Mouse (Mus musculus) ovary, postnatal 36 days (tissue): ENCODE measurements around the gene Tmem189.

Experiments used
- DNase-seq: peaks from one replicate; pipeline ENCODE4 v3.0.0; 2022; ENCODE audit warnings: low spot score, mixed read lengths

Gene Tmem189

DNA sequence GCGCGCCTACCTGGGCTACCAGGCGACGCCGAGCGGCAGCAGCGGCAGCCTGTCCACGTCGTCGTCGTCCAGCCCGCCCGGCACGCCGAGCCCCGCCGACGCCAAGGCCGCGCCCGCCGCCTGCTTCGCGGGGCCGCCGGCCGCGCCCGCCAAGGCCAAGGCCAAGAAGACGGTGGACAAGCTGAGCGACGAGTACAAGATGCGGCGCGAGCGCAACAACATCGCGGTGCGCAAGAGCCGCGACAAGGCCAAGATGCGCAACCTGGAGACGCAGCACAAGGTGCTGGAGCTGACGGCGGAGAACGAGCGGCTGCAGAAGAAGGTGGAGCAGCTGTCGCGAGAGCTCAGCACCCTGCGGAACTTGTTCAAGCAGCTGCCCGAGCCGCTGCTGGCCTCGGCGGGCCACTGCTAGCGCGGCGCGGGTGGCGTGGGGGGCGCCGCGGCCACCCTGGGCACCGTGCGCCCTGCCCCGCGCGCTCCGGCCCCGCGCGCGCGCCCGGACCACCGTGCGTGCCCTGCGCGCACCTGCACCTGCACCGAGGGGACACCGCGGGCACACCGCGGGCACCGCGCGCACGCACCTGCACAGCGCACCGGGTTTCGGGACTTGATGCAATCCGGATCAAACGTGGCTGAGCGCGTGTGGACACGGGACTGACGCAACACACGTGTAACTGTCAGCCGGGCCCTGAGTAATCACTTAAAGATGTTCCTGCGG is at the start of gene Tmem189:
Gene Tmem189, minus strand, starts transcription at position 322 of the 718 bp plus-strand sequence.
- DNase-seq, result peak; percentile 75

- no peak for DNase-seq
Measured at GRCm38 (mm10) chr2:167739030-167739429, 49.4 kb upstream of the Tmem189 start.

- DNase-seq, result no peak
Measured at GRCm38 (mm10) chr2:167734861-167735260, 45.2 kb upstream of the Tmem189 start.

DNA sequence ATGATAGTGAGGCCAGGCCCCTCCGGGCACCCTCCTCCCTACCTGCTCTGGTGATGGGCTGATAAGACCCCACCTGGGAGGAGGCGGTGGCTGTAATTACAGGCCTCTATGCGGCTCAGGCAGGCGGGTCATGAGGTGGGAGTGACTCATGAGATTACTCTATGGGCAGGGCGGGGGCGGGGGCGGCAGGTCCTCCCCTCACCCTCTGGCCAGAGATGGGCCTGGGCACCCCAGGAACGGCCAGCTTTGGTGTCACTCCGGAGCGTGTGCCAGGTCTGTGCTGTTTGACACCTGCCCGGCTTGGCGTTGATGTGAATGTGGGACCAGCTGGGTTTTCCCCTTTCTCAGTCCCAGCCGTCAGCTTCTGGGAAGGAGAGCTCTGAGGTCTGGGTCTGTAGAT is 41.5 kb upstream of the Tmem189 start:
- DNase-seq, result no peak

DNA sequence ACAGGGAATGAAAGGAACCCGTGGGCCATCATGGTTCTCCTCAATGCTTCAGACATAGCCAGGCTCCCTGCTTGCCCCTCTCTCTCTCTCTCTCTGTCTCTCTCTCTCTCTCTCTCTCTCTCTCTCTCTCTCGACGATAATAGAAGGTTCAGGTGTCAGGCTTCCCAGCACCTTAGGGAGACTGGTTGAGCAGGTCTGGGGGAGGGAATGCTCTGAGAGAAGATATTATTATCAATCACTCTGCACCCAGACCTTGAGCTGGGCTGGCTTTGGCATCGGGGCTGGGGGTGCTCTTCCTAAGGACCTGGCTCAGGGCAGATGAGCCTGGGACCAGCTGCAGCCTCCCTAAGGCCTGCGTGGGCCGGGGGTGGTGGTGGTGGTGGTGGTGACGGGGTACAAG is 40.4 kb upstream of the Tmem189 start:
- DNase-seq, result no peak

DNA sequence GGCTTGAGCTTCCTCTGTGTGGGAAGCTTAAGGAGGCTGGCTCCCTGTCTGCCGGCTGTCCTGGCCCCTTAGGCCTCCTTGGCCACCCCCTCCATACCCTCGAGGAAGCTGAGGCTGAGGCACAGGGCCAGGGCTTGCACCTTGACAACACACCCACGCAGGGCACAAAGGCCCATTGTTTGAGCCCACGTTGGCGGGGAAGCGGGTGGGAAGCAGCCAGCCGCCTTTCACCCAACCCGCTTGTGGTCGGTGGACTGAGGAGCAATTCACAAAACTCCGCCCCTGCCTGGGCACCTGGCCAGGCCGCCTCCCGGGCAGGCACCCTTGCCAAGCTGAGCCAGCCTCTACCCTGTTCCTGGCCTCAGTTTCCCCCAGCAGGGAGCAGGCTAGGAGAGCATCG is 37.5 kb upstream of the Tmem189 start:
- DNase-seq, result peak; percentile 74

DNA sequence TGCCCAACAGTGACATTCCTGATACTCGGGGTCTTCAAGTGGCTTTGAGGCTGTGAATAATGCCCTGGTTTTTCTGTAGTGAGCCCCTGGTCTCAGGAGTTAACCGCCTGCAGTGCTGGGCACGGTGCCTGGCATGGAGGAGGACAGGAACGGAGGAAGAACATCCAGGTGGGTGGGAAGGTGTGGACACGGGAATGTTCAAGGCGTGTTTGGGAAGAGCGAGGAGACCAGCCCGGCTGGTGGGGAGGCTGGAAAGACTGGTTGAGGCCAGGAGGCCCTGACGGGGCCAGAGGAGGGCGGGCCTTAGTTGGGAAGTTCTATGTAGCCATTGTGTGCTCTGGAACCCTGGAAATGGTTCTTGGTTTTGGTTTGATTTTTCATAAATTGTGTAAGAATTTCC is 36.3 kb upstream of the Tmem189 start:
- DNase-seq, result no peak

GRCm38 (mm10) chr2:167723589-167724206 is 34.1 kb upstream of the Tmem189 start:
- DNase-seq, result no peak

GRCm38 (mm10) chr2:167722538-167722937 is 32.9 kb upstream of the Tmem189 start:
- no peak for DNase-seq

DNA sequence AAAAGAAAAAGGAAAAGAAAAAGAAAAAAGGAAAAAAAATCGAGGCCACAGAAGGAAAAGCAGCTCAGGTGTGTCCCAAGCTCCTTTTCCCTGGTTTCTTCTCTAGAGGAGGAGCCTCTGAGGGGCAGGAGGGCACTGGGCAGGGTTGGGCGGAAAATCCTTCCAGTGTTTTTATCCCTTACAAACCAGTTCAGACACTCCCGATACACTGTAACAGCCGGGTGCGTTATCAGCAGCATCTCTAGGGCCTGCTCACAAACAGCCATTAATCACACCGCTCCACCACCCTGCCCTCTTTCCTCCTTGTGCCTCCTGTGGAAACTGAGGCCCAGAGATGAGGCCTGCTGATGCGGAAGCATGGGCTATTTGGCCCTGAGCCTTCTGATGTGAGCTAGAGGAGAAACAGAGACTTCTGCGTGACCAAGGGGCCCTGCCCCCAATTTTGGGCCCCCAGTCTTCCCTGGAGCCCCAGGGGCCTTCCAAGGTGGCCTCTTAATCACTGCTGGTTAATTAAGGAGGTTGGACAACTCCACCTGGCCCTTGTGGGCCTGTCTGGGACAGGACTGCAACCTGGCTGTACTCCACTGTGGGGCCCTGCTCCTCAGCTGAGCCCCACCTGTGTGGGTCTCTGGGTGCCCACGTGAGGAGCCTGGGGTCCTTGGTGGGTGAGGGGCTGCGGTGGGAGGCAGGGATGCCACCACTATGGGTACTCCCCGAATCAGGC is 31.7 kb upstream of the Tmem189 start:
- no peak for DNase-seq

DNA sequence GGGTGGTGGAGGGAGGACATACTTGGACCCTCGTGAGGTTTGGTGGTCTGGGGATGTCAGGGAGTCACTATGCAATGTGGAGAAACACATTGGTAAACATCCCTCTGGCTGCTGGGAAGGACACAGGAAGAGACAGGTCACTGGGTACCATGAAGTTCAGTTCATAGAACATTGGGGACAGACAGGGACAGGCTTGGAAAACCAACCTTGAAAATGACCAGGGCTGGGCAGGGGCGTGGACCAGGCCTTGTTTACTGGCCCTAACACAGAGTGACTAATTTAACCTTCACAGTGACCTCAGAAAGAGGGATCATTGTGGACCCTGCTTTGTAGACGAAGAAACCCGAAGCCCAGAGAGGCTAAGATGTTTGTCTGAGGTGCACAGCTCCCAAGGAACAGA is 29.9 kb upstream of the Tmem189 start:
- no peak for DNase-seq

GRCm38 (mm10) chr2:167717208-167717607 is 27.6 kb upstream of the Tmem189 start:
- DNase-seq, result no peak

DNA sequence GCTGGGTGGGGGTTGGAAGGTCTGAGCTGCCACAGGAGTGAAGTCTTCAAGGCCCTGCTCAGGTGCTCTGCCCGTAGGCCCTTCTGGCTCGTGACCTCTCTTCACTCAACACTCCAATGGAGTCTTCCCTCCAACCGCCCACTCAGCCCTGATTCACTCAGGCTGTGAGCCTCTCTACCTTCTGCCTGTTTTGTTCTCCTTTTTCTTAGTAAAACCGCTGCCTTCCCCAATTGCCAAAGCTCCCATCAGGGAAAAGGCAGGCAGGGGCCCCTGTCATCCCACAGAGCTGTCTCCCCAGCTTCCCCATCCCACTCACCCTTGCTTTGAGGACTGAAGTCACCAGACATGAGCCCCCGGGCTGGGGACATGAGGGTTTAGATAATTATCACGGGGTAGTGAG is 25.4 kb upstream of the Tmem189 start:
- no peak for DNase-seq

DNA sequence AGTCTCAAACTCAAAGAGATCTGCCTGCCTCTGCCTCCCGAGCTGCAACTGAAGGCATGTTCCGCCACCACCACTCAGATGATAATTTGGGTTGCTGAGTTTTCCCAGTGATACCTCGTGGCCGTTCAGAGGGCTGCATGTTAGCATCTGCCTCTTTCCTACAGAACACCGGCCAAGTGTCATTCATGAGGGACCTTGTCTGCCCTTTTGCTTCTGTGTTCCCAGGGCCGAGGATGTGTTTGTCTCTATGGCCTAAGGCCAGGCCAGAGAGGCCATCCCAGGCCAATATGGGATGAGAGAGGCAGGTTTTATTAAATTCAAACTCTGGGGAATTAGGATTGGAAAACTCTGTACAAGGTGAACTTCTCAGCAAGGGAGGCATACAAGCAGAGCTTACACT is 24.7 kb upstream of the Tmem189 start:
- no peak for DNase-seq

GRCm38 (mm10) chr2:167712872-167713821 is 23.5 kb upstream of the Tmem189 start:
- no peak for DNase-seq

GRCm38 (mm10) chr2:167710574-167710973 is 21.0 kb upstream of the Tmem189 start:
- DNase-seq, result no peak

GRCm38 (mm10) chr2:167709969-167710368 is 20.3 kb upstream of the Tmem189 start:
- DNase-seq, result no peak

- no peak for DNase-seq
Measured at GRCm38 (mm10) chr2:167708373-167708772, 18.8 kb upstream of the Tmem189 start.

DNA sequence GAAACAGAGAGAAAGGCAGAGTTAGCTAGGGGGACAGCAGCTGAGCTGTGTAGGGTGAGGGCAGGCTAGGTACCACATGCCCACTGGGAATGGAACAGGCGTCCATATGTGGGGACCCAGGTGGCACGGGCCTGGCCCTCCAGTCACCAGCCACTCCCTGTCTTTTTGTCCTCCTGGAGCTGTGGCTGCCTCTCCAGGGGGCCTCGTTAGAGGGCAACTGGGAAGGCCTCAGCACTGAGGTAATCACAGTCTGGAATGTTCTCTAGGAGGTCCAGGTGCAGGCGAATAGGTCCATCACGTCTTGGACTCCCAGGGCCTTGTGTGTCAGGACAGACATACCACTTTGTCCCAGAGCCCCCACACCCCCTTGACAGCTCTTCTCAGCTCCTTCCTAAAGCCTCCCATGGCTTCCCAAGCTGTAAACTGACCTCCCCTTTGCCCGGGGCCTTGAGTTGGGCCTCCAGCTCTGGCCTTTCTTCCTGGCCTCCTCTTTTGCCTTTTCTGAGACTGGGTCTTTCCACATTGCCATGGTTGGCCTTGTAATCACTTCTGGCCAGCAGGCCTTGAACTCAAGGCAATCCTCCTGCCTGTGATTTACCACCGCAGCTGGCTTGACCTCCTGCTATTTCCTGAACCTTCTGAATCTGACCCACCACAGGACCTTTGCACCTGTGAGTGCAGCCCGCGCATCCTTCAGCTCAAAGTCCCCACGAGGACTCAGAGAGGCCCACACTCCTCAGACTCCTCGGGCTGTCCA is 16.7 kb upstream of the Tmem189 start:
- DNase-seq, result no peak

DNA sequence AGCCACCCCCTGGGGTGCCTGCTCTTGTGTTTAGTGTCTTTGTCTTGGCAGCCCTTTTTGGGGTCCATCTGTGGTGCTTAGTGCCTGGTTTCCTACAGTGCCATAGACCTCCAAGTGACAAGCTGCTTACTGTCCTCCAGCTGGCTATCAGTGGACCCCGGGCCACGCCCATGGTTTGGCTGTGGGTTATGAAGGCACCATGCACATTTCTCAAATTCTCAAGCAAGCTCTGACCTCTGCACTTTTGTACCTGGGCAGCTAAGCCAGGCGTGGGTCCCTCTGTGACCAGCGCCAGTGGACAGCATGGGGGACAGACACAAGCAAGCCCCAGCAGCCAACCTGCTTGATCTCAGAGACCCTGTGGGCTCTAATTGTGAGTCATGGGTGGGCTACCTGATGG is 14.8 kb upstream of the Tmem189 start:
- DNase-seq, result no peak

DNA sequence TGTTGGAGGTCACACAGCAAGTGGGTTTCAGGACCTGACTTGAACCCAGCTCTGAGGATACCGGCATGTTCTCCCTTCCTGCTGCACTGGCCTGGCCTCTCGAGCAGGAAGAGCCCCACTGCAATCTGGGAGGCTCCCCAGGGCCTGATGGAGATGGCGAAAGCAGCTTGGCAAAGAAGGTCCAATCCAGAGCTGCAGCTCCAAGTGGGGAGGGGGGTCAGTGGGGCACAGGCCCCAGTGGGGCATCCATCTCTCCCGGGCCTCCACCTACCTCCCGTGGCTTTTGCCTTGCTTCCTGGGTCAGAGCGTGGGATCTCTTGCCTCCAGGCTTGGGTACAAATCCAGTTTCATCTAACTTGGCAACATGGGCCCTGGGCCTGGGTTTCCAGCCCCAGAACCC is 12.5 kb upstream of the Tmem189 start:
- DNase-seq, result no peak
